Mouse (Mus musculus) small intestine, adult 10 weeks (tissue): ENCODE data around the gene Emg1. TPM values are rescaled to one million over a fixed set of nuclear protein-coding genes. Genes with fewer than 3 reads are reported as not detected.

Experiments
- polyA plus RNA-seq: library from polyadenylated mRNA; stranded (reverse); fragments of 350-450 nt; fragmentation: Illumina TruSeq; extraction: RNeasy Lipid Tissue Mini Kit (QIAGEN cat#74804); gene quantifications from one replicate; pipeline ENCODE4 v1.2.3, GENCODE M21; 2014; ENCODE audit warnings: low replicate concordance

The Emg1 gene
- polyA plus RNA-seq: 8.9 TPM

GRCm38 (mm10) chr6:124711824-124712782 is at the start of gene Emg1, which contains the start of gene Phb2:
TSS of gene Emg1 (minus strand) at chr6:124712178.
TSS of gene Phb2 (plus strand) at chr6:124712336.

DNA sequence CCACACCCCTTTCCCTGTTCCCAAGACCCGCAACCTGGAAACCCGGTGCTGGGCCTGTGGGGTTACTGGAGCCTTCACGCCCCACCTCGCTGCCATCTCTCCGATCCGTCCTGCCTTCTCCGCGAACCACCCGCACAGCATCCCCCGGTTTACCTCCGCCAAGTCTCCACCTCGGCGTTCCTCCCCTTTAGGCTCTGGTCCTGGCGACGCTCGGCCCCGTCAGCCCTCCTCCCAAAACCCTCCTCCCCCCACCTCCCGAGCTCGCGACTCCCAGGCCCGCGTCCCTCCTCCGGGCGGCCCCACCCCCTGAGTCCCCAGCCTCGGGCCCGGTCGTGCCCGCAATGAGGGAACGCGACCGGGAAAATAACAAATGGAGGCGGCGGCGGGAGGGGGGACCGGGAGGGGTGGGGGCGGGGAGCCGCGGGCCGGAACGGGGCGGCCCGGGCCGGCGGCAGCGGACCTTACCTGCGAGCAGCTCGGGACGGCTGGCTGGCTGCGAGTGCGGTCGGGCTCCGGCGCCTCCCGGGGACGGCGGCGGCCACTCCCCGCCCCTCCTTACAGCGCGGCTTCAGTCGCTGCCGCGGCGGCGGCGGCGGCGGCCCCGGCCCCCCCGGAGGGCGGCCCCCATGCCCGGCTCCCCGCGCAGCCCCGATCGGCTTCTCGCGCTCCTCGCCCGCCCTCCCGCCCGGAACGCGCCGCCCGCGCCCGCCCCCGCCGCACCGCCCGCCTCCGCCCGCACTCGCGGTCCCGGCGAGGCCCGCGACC is 44.0 kb upstream of the Emg1 start, which contains the start of the genes Gm45234 and Atn1:
Gene Gm45234, minus strand, starts transcription at position 191 of the 765 bp plus-strand sequence.
Gene Atn1, minus strand, starts transcription at position 694 of the 765 bp plus-strand sequence.

DNA sequence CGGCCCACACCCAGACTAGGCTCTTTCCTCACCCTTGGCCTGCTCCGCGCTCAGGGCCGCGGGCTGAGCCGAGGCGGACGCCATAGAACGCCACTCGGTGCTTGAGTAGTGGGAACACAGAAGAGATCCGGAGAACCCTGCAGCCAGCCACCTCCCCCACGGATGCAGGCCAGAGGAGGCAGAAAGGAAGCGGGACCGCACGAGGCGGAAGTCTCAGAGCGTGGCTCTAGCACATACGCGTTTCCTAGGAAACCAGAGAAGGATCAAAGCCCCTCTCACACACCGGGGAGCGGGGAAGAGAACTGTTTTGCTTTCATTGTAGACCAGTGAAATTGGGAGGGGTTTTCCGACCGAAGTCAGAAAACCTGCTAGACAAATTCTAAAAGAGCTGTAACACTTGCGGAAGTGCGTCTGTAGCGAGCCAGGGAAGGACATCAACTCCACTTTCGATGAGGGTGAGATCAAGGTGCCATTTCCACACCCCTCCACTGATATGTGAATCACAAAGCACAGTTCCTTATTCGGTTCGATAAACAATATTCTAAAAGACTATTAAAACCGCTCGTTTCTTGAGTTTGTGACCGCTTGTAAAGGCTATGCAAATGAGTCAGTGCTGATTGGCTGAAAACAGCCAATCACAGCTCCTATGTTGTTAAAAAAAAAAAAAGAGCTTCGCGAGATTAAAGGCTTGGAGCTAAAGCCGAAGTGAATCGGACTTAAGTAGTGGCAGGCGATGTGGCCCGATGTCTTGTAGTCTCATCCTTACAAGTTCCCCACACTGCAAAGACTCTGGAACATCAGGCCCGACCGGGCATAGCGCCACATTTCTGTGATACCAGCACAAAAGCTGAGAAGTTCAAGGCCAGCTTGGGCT is 29.1 kb upstream of the Emg1 start, which contains the start of gene Grcc10:
Gene Grcc10, minus strand, starts transcription at position 487 of the 874 bp plus-strand sequence.

DNA sequence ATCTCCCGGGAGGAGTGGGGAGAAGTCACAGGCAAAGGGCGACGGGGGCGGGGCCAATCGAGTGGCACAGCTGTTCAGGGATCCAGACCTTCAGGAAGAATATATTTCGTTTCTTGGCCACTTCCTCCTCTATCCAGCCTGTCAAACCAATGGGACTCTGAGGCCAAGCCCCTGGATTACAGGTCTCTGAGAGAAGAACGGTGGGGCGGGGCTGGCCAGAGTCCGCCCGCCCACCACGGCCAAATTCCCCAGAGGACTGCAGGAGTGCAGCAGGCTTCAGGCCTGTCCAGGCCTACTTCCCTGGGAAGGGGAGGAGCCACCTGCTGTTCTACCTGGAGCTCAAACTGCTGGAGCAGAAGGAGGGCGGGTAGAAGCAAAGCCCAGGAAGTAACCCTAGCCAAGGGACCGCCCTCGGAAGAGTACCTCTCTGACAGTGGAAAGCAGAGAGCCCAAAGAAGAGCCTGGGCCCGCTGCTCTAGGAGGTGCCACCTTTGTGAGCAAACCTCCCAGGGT is 26.6 kb upstream of the Emg1 start, which contains the start of gene Ptpn6:
Gene Ptpn6, minus strand, starts transcription at position 204 of the 513 bp plus-strand sequence.

GRCm38 (mm10) chr6:124662477-124663423 is 49.2 kb downstream of the Emg1 start, which contains the start of gene Lpcat3:
TSS of gene Lpcat3 (plus strand) at chr6:124663027.

Other genes starting within 250 kb of the Emg1 start
- not detected for gene Clstn3, start 247.4 kb downstream of the Emg1 start, polyA plus RNA-seq
- gene C1rl, start 219.1 kb downstream of the Emg1 start, polyA plus RNA-seq: 0.33 TPM
- gene C1ra, start 199.8 kb downstream of the Emg1 start, polyA plus RNA-seq: 4.6 TPM
- gene C1s1, start 169.8 kb downstream of the Emg1 start, polyA plus RNA-seq: 34.9 TPM
- gene C1rb, start 141.9 kb downstream of the Emg1 start, polyA plus RNA-seq: not detected
- gene C1s2, start 76.1 kb downstream of the Emg1 start, polyA plus RNA-seq: 0.30 TPM
- 128 TPM for gene Lpcat3, start 49.2 kb downstream of the Emg1 start, polyA plus RNA-seq
- 27.4 TPM for gene Phb2, start 158 bp upstream of the Emg1 start, polyA plus RNA-seq
- gene Ptpn6, start 26.5 kb upstream of the Emg1 start, polyA plus RNA-seq: 0.89 TPM
- 1.6 TPM for gene Grcc10, start 29.2 kb upstream of the Emg1 start, polyA plus RNA-seq
- gene Gm45234, start 43.8 kb upstream of the Emg1 start, polyA plus RNA-seq: not detected
- 0.41 TPM for gene Atn1, start 44.3 kb upstream of the Emg1 start, polyA plus RNA-seq
- 0.41 TPM for gene Eno2, start 57.5 kb upstream of the Emg1 start, polyA plus RNA-seq
- gene Lrrc23, start 67.5 kb upstream of the Emg1 start, polyA plus RNA-seq: not detected
- gene Spsb2, start 96.5 kb upstream of the Emg1 start, polyA plus RNA-seq: not detected
- 27.8 TPM for gene Tpi1, start 102.1 kb upstream of the Emg1 start, polyA plus RNA-seq
- 12.5 TPM for gene Usp5, start 117.3 kb upstream of the Emg1 start, polyA plus RNA-seq
- gene Cdca3, start 117.4 kb upstream of the Emg1 start, polyA plus RNA-seq: 6.3 TPM
- gene Gnb3, start 128.1 kb upstream of the Emg1 start, polyA plus RNA-seq: not detected
- gene P3h3, start 145.6 kb upstream of the Emg1 start, polyA plus RNA-seq: not detected
- not detected for gene Gpr162, start 151.8 kb upstream of the Emg1 start, polyA plus RNA-seq
- gene Cd4, start 176.0 kb upstream of the Emg1 start, polyA plus RNA-seq: 2.6 TPM
- not detected for gene Lag3, start 199.5 kb upstream of the Emg1 start, polyA plus RNA-seq
- 75.4 TPM for gene Ptms, start 207.9 kb upstream of the Emg1 start, polyA plus RNA-seq
- gene Mlf2, start 219.2 kb upstream of the Emg1 start, polyA plus RNA-seq: 12.7 TPM